Mouse (Mus musculus) CH12.LX (cell line): ENCODE measurements around the gene Trmt61a. TPM values are rescaled to one million over a fixed set of nuclear protein-coding genes. Genes with fewer than 3 reads are reported as not detected.

ENCODE experiments used
- DNase-seq: peaks from one replicate; pipeline ENCODE4 v3.0.0-alpha.2; 2013; ENCODE audit errors: extremely low read depth
- H3K27ac ChIP-seq: 2 replicates; pipeline ENCODE4 v1.5.1; 2012; ENCODE audit warnings: low read depth, mild to moderate bottlenecking, control low read depth, moderate library complexity; ENCODE audit not compliant: insufficient read depth
- H3K27me3 ChIP-seq: replicated peaks from 2 replicates; pipeline ENCODE3; 2012; ENCODE audit warnings: inconsistent platforms
- H3K36me3 ChIP-seq, 2 experiments: replicated peaks in 1 of 2; 2 replicates each; pipeline versions ENCODE3 to v1.6.1; 2012; ENCODE audit warnings: inconsistent platforms in 1 of 2, low read length in 1 of 2, mild to moderate bottlenecking in 1 of 2, mixed read lengths in 1 of 2, moderate library complexity in 1 of 2; ENCODE audit not compliant: control insufficient read depth in 1 of 2, insufficient read depth in 1 of 2
- H3K4me1 ChIP-seq, 2 experiments: 2 replicates each; pipeline ENCODE4 v1.6.1; 2012; ENCODE audit warnings: inconsistent platforms in 1 of 2, moderate library complexity in 1 of 2; ENCODE audit not compliant: insufficient read depth in 2 of 2, control insufficient read depth in 1 of 2
- H3K4me2 ChIP-seq: 2 replicates; pipeline ENCODE4 v1.6.1; 2012; ENCODE audit warnings: low read depth, mild to moderate bottlenecking, control low read depth; ENCODE audit not compliant: poor library complexity, insufficient read depth, severe bottlenecking
- H3K4me3 ChIP-seq, 3 experiments: fragments of 150-350 bp in 1 of 3; sonication (generic) in 1 of 3; replicated peaks in 1 of 3; 2 replicates each; pipeline versions ENCODE3 to v1.5.1; 2011 to 2012; ENCODE audit warnings: low read depth in 2 of 3, low read length in 2 of 3, mild to moderate bottlenecking in 2 of 3, moderate library complexity in 2 of 3, control low read depth in 1 of 3, improper control_type of control experiment in 1 of 3, inconsistent platforms in 1 of 3, mixed read lengths in 1 of 3; ENCODE audit not compliant: poor library complexity in 1 of 3
- H3K79me2 ChIP-seq: replicated peaks from 2 replicates; pipeline ENCODE4 v1.6.1; 2012; ENCODE audit warnings: mild to moderate bottlenecking, moderate library complexity; ENCODE audit not compliant: control insufficient read depth, poor library complexity, insufficient read depth, severe bottlenecking; ENCODE audit errors: extremely low read depth
- H3K9ac ChIP-seq: 2 replicates; pipeline ENCODE4 v1.6.1; 2012; ENCODE audit warnings: low read depth, mild to moderate bottlenecking, control low read depth, moderate library complexity; ENCODE audit not compliant: insufficient read depth
- H3K9me3 ChIP-seq: replicated peaks from 2 replicates; pipeline ENCODE3; 2012; ENCODE audit warnings: low read length, inconsistent platforms, mixed read lengths
- CHD1 ChIP-seq: IDR thresholded peaks from 2 replicates; pipeline ENCODE4 v1.6.1; 2012; ENCODE audit warnings: low read depth, low read length, improper control_type of control experiment, inconsistent platforms
- CHD2 ChIP-seq: IDR thresholded peaks from 2 replicates; pipeline ENCODE4 v1.6.1; 2011; ENCODE audit warnings: low read length, improper control_type of control experiment
- E2F4 ChIP-seq: IDR thresholded peaks from 2 replicates; pipeline ENCODE4 v1.6.1; 2011; ENCODE audit warnings: low read depth, low read length, improper control_type of control experiment; ENCODE audit not compliant: insufficient replicate concordance
- ELF1 ChIP-seq: IDR thresholded peaks from 2 replicates; pipeline ENCODE4 v1.6.1; 2014; ENCODE audit warnings: low read depth, mild to moderate bottlenecking, inconsistent platforms, low read length, improper control_type of control experiment
- ETS1 ChIP-seq: conservative IDR thresholded peaks from 2 replicates; pipeline ENCODE4 v1.6.1; 2012; ENCODE audit warnings: low read depth, mild to moderate bottlenecking, inconsistent platforms, low read length, improper control_type of control experiment, moderate library complexity
- JUND ChIP-seq: conservative IDR thresholded peaks from 2 replicates; pipeline ENCODE4 v1.6.1; 2011; ENCODE audit warnings: low read depth, low read length, improper control_type of control experiment
- MAFK ChIP-seq: IDR thresholded peaks from 2 replicates; pipeline ENCODE4 v1.6.1; 2011; ENCODE audit warnings: low read length, improper control_type of control experiment; ENCODE audit not compliant: insufficient replicate concordance
- MAX ChIP-seq: IDR thresholded peaks from 2 replicates; pipeline ENCODE4 v1.6.1; 2011; ENCODE audit warnings: low read length, improper control_type of control experiment
- MAZ ChIP-seq: IDR thresholded peaks from 2 replicates; pipeline ENCODE4 v1.6.1; 2012; ENCODE audit warnings: low read depth, mild to moderate bottlenecking, inconsistent platforms, low read length, improper control_type of control experiment, moderate library complexity
- MEF2A ChIP-seq: IDR thresholded peaks from 2 replicates; pipeline ENCODE4 v1.6.1; 2014; ENCODE audit warnings: low read depth, mild to moderate bottlenecking, inconsistent platforms, low read length, improper control_type of control experiment, borderline replicate concordance
- MXI1 ChIP-seq: IDR thresholded peaks from 2 replicates; pipeline ENCODE4 v1.6.1; 2011; ENCODE audit warnings: mild to moderate bottlenecking, low read depth, low read length, improper control_type of control experiment
- MYC ChIP-seq: IDR thresholded peaks from 2 replicates; pipeline ENCODE4 v1.6.1; 2011; ENCODE audit warnings: low read depth, mild to moderate bottlenecking, improper control_type of control experiment, low read length
- RCOR1 ChIP-seq: conservative IDR thresholded peaks from 2 replicates; pipeline ENCODE4 v1.6.1; 2012; ENCODE audit warnings: low read depth, mild to moderate bottlenecking, inconsistent platforms, low read length, improper control_type of control experiment
- UBTF ChIP-seq: IDR thresholded peaks from 2 replicates; pipeline ENCODE4 v1.6.1; 2012; ENCODE audit warnings: low read depth, mild to moderate bottlenecking, inconsistent platforms, low read length, improper control_type of control experiment, moderate library complexity
- USF2 ChIP-seq: conservative IDR thresholded peaks from 2 replicates; pipeline ENCODE4 v1.6.1; 2011; ENCODE audit warnings: low read depth, low read length, improper control_type of control experiment
- ZC3H11A ChIP-seq: IDR thresholded peaks from 2 replicates; pipeline ENCODE4 v1.6.1; 2012; ENCODE audit warnings: low read depth, mild to moderate bottlenecking, inconsistent platforms, low read length, improper control_type of control experiment
- ZMIZ1 ChIP-seq: IDR thresholded peaks from 2 replicates; pipeline ENCODE4 v1.6.1; 2012; ENCODE audit warnings: low read depth, mild to moderate bottlenecking, inconsistent platforms, low read length, improper control_type of control experiment
- ZNF384 ChIP-seq: IDR thresholded peaks from 2 replicates; pipeline ENCODE4 v1.6.1; 2012; ENCODE audit warnings: low read depth, low read length, improper control_type of control experiment, inconsistent platforms
- dilution Hi-C: fragments of 300-500 bp; cut with MboI; formaldehyde crosslinking; loops from 2 replicates; pipeline ENCODE4 v1.14.3; 2020; ENCODE audit warnings: low sequenced_read_pairs; ENCODE audit not compliant: extremely low pct_unique_long_range_greater_than_20kb, extremely low pct_ligation_motif_present
- in situ Hi-C: fragments of 300-500 bp; cut with MboI; formaldehyde crosslinking; loops from 3 replicates; pipeline ENCODE4 v1.14.3; 2019; ENCODE audit warnings: low sequenced_read_pairs, low pct_ligation_motif_present, low pct_unique_long_range_greater_than_20kb, mixed read lengths
- polyA plus RNA-seq: library from polyadenylated mRNA; unstranded; fragments of >175 nt; gene quantifications from 2 replicates; pipeline ENCODE4 v1.2.1, GENCODE M21; 2012; ENCODE audit warnings: low read depth; ENCODE audit not compliant: insufficient read length
- total RNA-seq, 2 experiments: library from RNA; depleted of rRNA; stranded (reverse); fragments of 300-350 nt in 1 of 2; fragments of >200 nt in 1 of 2; gene quantifications; 2 replicates each; pipeline ENCODE4 v1.2.3; 2012 to 2014

Trmt61a gene
- total and polyA plus RNA-seq, 3 experiments: 21.8 to 37.4 (median 34.1) TPM

DNA sequence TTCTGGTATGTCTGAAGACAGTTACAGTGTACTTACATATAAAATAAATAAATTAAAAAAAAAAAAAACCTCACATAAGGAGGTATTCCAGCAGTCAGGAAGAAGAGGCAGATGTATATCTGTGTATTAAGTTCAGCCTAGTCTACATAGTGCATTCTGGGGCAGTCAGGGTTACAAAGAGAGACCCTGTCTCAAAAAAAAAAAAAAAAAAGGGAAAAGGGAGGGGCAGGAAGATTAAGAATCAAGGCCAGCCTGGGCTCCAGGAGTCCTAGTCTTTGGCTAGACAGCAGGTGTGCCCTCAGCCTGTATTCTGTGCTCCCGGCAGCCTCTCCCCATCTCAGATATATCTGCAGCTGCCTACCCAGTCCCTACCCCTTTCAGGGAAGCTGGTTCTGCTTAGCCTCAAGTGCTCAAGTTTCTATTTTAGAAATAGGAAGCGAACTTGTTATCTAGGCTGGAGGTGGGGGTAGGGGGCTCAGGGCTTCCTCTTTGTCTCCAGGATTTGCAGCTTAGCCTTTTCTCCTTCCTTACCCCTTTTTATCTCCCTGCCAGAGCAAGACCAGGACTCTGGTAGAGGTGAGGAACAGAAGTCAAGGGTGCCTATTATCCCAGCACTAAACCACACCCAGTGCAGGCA, 2.9 kb upstream of the Trmt61a start:
- TF ChIP-seq ZMIZ1 (no peak), MYC (no peak), E2F4 (no peak), USF2 (no peak), JUND (no peak), MEF2A (peak; percentile 59; the same call in 1 of the 2 replicates), RCOR1 (no peak), ZNF384 (peak; percentile 71), MAFK (no peak), ELF1 (0 out of 2 replicates have a peak, but pooled peaks have one; percentile 14), UBTF (no peak), MXI1 (no peak)
- TF ChIP-seq, all 38 proteins: peak for 3
- Histone ChIP-seq H3K27me3 (no peaks in the 10 kb centered on the region), H3K4me2 (no peak overlapping the region), H3K79me2 (peaks cover 19% of the 10 kb centered on the region), H3K27ac (peak overlapping the region; percentile 68; the same call in 1 of the 2 replicates), H3K9me3 (peaks cover 11% of the 10 kb centered on the region), H3K9ac (no peak overlapping the region; the same call in 1 of the 2 replicates), H3K4me3 (no peak overlapping the region), H3K36me3 (peaks cover 0 to 12% of the 10 kb centered on the region in 2 experiments), H3K4me1 (peaks cover 23 to 53% of the 10 kb centered on the region in 2 experiments)
- in situ Hi-C loops: loop anchor here (5.0 kb wide), 1 partner anchor 37 kb away; the partner anchor contains the start of genes Apopt1 and Bag5
- dilution Hi-C loops: no loop called here
- DNase-seq: no peak

GRCm38 (mm10) chr12:111675797-111676580, 1.9 kb upstream of the Trmt61a start:
- no peaks in the 10 kb centered on the region for H3K27me3 ChIP-seq
- H3K4me1 ChIP-seq: peaks cover 23 to 59% of the 10 kb centered on the region in 2 experiments
- H3K79me2 ChIP-seq: peaks cover 21% of the 10 kb centered on the region
- DNase-seq: no peak
- in situ Hi-C loops (loop anchor here (5.0 kb wide), 1 partner anchor 36 kb away; the partner anchor contains the start of genes Apopt1 and Bag5), dilution Hi-C loops (no loop called here)
- TF ChIP-seq MXI1 (no peak), ZNF384 (no peak), ZC3H11A (no peak), CHD2 (no peak), CHD1 (no peak), JUND (no peak), RCOR1 (no peak), ELF1 (no peak), MAZ (no peak), ETS1 (no peak), MAX (no peak)
- H3K9ac ChIP-seq: no peak overlapping the region
- H3K9me3 ChIP-seq: peaks cover 9% of the 10 kb centered on the region
- H3K27ac ChIP-seq: peak overlapping the region; percentile 68
- no peak overlapping the region for H3K4me2 ChIP-seq
- H3K4me3 ChIP-seq: no peak overlapping the region
- peaks cover 8 to 22% of the 10 kb centered on the region in 2 experiments for H3K36me3 ChIP-seq
